Mouse (Mus musculus) natural killer cell, adult 2 months (primary cell): Measurements from ENCODE around the gene Gm19345.

Source experiments
- DNase-seq, 2 experiments: peaks; one replicate each; pipeline ENCODE4 v3.0.0; 2022; ENCODE audit warnings: low spot score in 2 of 2

Gm19345 gene

GRCm38 (mm10) chr7:19851858-19852570 is at the start of gene Gm19345:
Gene Gm19345, plus strand, starts transcription at chr7:19852003.
- DNase-seq, result no peak

- peak; percentile 47 to 73 for DNase-seq
Measured at GRCm38 (mm10) chr7:19802995-19803394, 48.8 kb upstream of the Gm19345 start.

GRCm38 (mm10) chr7:19806356-19806969 is 45.3 kb upstream of the Gm19345 start:
- DNase-seq, result no peak

- no peak for DNase-seq
Measured at GRCm38 (mm10) chr7:19809369-19809768, 42.4 kb upstream of the Gm19345 start.

GRCm38 (mm10) chr7:19811114-19811513 is 40.7 kb upstream of the Gm19345 start:
- DNase-seq, result no peak

- DNase-seq, result no peak
Measured at GRCm38 (mm10) chr7:19813161-19813560, 38.6 kb upstream of the Gm19345 start.

GRCm38 (mm10) chr7:19813579-19814122 is 38.2 kb upstream of the Gm19345 start:
- DNase-seq, result no peak

GRCm38 (mm10) chr7:19815296-19816223 is 36.2 kb upstream of the Gm19345 start:
- no peak for DNase-seq

- peak; percentile 69 to 79 for DNase-seq
Measured at GRCm38 (mm10) chr7:19816224-19816771, 35.5 kb upstream of the Gm19345 start.

GRCm38 (mm10) chr7:19817382-19818105 is 34.3 kb upstream of the Gm19345 start:
- DNase-seq, result peak; percentile 96 to 98

GRCm38 (mm10) chr7:19818440-19818839 is 33.4 kb upstream of the Gm19345 start:
- no peak for DNase-seq

GRCm38 (mm10) chr7:19818875-19819274 is 32.9 kb upstream of the Gm19345 start:
- no peak for DNase-seq

- DNase-seq, result no peak
Measured at GRCm38 (mm10) chr7:19820347-19821048, 31.3 kb upstream of the Gm19345 start.

- no peak for DNase-seq
Measured at GRCm38 (mm10) chr7:19821633-19822032, 30.2 kb upstream of the Gm19345 start.

- DNase-seq, result no peak
Measured at GRCm38 (mm10) chr7:19822193-19822592, 29.6 kb upstream of the Gm19345 start.

GRCm38 (mm10) chr7:19822604-19823058 is 29.2 kb upstream of the Gm19345 start, which contains the start of gene Bcl3:
Gene Bcl3, minus strand, starts transcription at chr7:19822770.
- peak; percentile 84 for DNase-seq

- DNase-seq, result no peak
Measured at GRCm38 (mm10) chr7:19823256-19824181, 28.3 kb upstream of the Gm19345 start.

- peak; percentile 80 to 82 for DNase-seq
Measured at GRCm38 (mm10) chr7:19824182-19824973, 27.4 kb upstream of the Gm19345 start.
